ENCODE assay signal across 8 mouse cellular contexts in genomic region chr10:58383282-58383681, GRCm38 (mm10).
DNase-seq lines count a peak whose midpoint lies in the region; ATAC-seq and TF ChIP-seq lines count a peak whose summit lies in the region.

No protein-coding gene starts in this region.

- no peaks in the 10 kb centered on the region for H3K36me3 ChIP-seq in heart, embryonic 15.5 days
- no peaks in the 10 kb centered on the region for H3K36me3 ChIP-seq in limb, embryonic 10.5 days

- TF ChIP-seq POLR2A in olfactory bulb, adult 2 months (IDR thresholded peaks at IDR 0.05; ENCODE audit: insufficient read depth, low read depth, low read length): no peak

- no peaks in the 10 kb centered on the region for H3K27me3 ChIP-seq in heart, embryonic 15.5 days
- H3K27me3 ChIP-seq in limb, embryonic 10.5 days (ENCODE audit: low read depth, poor library complexity, severe bottlenecking): no peaks in the 10 kb centered on the region

- no peak overlapping the region for H3K9ac ChIP-seq in heart, embryonic 15.5 days

- DNase-seq in frontal cortex, postnatal 25 days (ENCODE audit: low spot score in 2 of 2): no peak
- peak; percentile 88 for DNase-seq in 416B (ENCODE audit: low read depth)
- peak; percentile 38 to 67 for DNase-seq in cerebellum, postnatal 25 days
- DNase-seq in limb, embryonic 10.5 days (ENCODE audit: low spot score): no peak
- no peak for DNase-seq in embryo, embryonic 9.5 days (ENCODE audit: extremely low spot score)

- no peak overlapping the region for H3K4me3 ChIP-seq in heart, embryonic 15.5 days
- no peak overlapping the region for H3K4me3 ChIP-seq in limb, embryonic 10.5 days
- H3K4me3 ChIP-seq in olfactory bulb, adult 2 months (ENCODE audit: insufficient read depth, low read depth, low read length): no peak overlapping the region

- H3K4me1 ChIP-seq in heart, embryonic 15.5 days (replicated peaks): peaks cover 42% of the 10 kb centered on the region
- peaks cover 24% of the 10 kb centered on the region for H3K4me1 ChIP-seq in limb, embryonic 10.5 days
- peaks cover 7% of the 10 kb centered on the region for H3K4me1 ChIP-seq in olfactory bulb, adult 2 months (ENCODE audit: control insufficient read depth, insufficient read depth, low read length)

- peak; percentile 86 for ATAC-seq in frontal cortex, adult (ENCODE audit: low TSS enrichment)
- peak; percentile 90 for ATAC-seq in heart, embryonic 15.5 days (replicated peaks; ENCODE audit: insufficient number of reproducible peaks, insufficient read depth, low FRiP score, low read depth)

- no peak for TF ChIP-seq CTCF in olfactory bulb, adult 2 months (IDR thresholded peaks at IDR 0.05; ENCODE audit: insufficient read depth, low read depth, low read length)

- 5% methylated on average over 3 of the region's 3 CpGs for WGBS in heart, embryonic 15.5 days
- WGBS in limb, embryonic 10.5 days: 53% methylated on average over 3 of the region's 3 CpGs
- WGBS in olfactory bulb, adult 2 months: 0% methylated on average over 3 of the region's 3 CpGs

- H3K27ac ChIP-seq in heart, embryonic 15.5 days: peak overlapping the region; percentile 93
- peak overlapping the region; percentile 58; the same call in 1 of the 2 replicates for H3K27ac ChIP-seq in limb, embryonic 10.5 days
- H3K27ac ChIP-seq in olfactory bulb, adult 2 months (ENCODE audit: insufficient read depth, low read depth, low read length): 0 out of 2 replicates have a peak overlapping the region, but pooled peaks have one; percentile 98

- no peaks in the 10 kb centered on the region for H3K9me3 ChIP-seq in heart, embryonic 15.5 days (replicated peaks)
- H3K9me3 ChIP-seq in limb, embryonic 10.5 days (replicated peaks): no peaks in the 10 kb centered on the region

- H3K4me2 ChIP-seq in heart, embryonic 15.5 days: peak overlapping the region; percentile 30

Comparison
In these comparisons a context has a peak if more than half of its experiments do, and no peak if none do; other contexts are left out.
1. DNase-seq: peak in 416B (single experiment) and cerebellum, postnatal 25 days (2 of 2); none in frontal cortex, postnatal 25 days (0 of 2), limb, embryonic 10.5 days (single experiment) and embryo, embryonic 9.5 days (single experiment).
2. Peak in every context shown above with its lines, with median percentiles within 50 percentile points of each other: H3K27ac ChIP-seq.